Mouse (Mus musculus): ENCODE data around the gene Trmt61a. TPM values are rescaled to one million over a fixed set of nuclear protein-coding genes. Genes with fewer than 3 reads are reported as not detected.
"Not testable (repeated sequence)": the region's sequence is repeated elsewhere in the genome, so short reads cannot be mapped to it uniquely, and the experiment has no call there.

Trmt61a gene
- polyA plus RNA-seq, 1 experiment from 2014 or later = 18.7 TPM

DNA sequence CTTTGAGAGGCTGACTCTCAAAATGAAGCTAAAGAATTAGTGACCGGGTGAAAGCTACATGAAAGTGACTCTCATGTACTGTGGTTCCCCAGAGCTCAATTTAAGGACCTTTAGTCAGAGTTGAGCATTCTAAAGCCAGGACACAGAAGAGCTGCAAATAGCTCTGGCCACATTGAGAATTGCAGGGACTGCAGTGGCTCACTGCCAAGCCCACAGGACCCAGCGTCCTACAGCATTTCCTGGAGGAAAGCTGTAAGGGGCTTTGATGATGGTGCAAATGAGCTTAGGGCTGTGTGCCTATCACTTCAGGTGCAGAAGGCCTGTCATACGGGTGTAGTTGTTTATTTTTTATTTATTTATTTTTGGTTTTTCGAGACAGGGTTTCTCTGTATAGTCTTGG is 30.3 kb downstream of the Trmt61a start:
- Histone ChIP-seq H3K4me3 (no peak overlapping the region), H3K9me3 (replicated peaks) (no peaks in the 10 kb centered on the region), H3K4me1 (peaks cover 25% of the 10 kb centered on the region), H3K27me3 (ENCODE audit: low read depth, poor library complexity, severe bottlenecking) (no peaks in the 10 kb centered on the region), H3K36me3 (peaks cover 56% of the 10 kb centered on the region), H3K27ac (replicated peaks) (no peak overlapping the region)
- DNase-seq (ENCODE audit: low spot score) = no peak
- WGBS = 89% methylated on average over 4 of the region's 4 CpGs

- Histone ChIP-seq H3K36me3 (peaks cover 60% of the 10 kb centered on the region), H3K27ac (replicated peaks) (no peak overlapping the region), H3K4me3 (no peak overlapping the region), H3K4me1 (peaks cover 31% of the 10 kb centered on the region), H3K9me3 (replicated peaks) (no peaks in the 10 kb centered on the region), H3K27me3 (ENCODE audit: low read depth, poor library complexity, severe bottlenecking) (no peaks in the 10 kb centered on the region)
- DNase-seq (ENCODE audit: low spot score) = no peak
- WGBS = 93% methylated on average over 10 of the region's 10 CpGs
These were observed 32.2 kb downstream of the Trmt61a start for GRCm38 (mm10) chr12:111710091-111710490.

GRCm38 (mm10) chr12:111712476-111712875 is 34.6 kb downstream of the Trmt61a start:
- DNase-seq (ENCODE audit: low spot score) = no peak
- Histone ChIP-seq H3K4me3 (peak overlapping the region; percentile 99), H3K27me3 (ENCODE audit: low read depth, poor library complexity, severe bottlenecking) (no peaks in the 10 kb centered on the region), H3K36me3 (peaks cover 62% of the 10 kb centered on the region), H3K27ac (replicated peaks) (peak overlapping the region; percentile 96), H3K9me3 (replicated peaks) (no peaks in the 10 kb centered on the region), H3K4me1 (peaks cover 26% of the 10 kb centered on the region)
- WGBS = under 1% methylated on average over 33 of the region's 33 CpGs

DNA sequence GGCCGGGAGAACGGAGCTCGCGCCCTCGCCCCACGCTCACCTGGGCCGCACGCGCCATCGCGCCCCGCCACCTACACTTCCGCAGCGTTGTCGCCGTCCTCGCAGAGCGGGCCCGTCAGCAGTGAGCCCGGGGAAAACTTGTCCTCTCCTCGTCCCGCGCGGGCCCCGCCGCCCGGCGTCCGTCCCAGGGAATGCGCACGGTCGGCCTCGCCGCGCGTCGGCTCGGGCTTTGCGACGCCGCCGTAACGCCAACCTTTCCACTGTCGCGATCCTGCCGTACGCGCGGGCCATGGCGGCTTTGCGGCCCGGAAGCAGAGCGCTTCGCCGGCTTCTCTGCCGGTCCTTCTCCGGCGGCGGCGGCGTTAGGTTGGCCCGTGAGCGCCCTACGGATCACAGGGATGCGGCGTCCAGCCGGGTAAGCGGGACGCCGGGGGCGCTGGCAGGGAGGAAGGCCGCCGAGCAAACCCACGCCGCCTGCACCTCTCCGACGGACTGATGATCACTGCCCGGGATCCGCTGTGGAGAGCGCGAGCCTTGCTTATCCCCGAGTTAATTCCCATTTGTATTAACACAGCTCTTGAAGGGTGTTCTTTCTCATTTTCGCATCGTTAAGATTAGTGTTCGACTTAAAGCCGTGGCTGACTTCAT is 35.2 kb downstream of the Trmt61a start, which contains the start of the genes Bag5 and Apopt1:
Gene Bag5, minus strand, starts transcription at position 254 of the 648 bp plus-strand sequence.
Gene Apopt1, plus strand, starts transcription at position 258 of the 648 bp plus-strand sequence.
- no peaks in the 10 kb centered on the region for H3K27me3 ChIP-seq (ENCODE audit: low read depth, poor library complexity, severe bottlenecking)
- H3K9me3 ChIP-seq (replicated peaks) = no peaks in the 10 kb centered on the region
- H3K4me1 ChIP-seq = peaks cover 26% of the 10 kb centered on the region
- DNase-seq (ENCODE audit: low spot score) = peak; percentile 92
- peak within 1 kb of the TSS; percentile 96 for H3K27ac ChIP-seq (replicated peaks)
- under 1% methylated on average over 86 of the region's 86 CpGs for WGBS
- H3K4me3 ChIP-seq = peak within 1 kb of the TSS; percentile 99
- H3K36me3 ChIP-seq = peaks cover 55% of the 10 kb centered on the region

DNA sequence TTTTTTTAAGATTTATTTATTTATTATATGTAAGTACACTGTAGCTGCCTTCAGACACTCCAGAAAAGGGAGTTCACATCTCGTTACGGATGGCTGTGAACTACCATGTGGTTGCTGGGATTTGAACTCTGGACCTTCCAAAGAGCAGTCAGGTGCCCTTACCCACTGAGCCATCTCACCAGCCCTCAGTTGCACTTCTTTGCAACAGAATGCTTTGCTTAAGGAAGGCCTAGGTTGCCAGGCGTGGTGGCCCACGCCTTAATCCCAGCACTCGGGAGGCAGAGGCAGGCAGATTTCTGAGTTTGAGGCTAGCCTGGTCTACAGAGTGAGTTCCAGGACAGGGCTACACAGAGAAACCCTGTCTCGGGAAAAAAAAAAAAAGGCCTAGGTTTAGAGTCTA is 36.0 kb downstream of the Trmt61a start:
- not testable (repeated sequence) for DNase-seq (ENCODE audit: low spot score)
- 85% methylated on average over 6 of the region's 6 CpGs for WGBS
- H3K27ac ChIP-seq (replicated peaks) = peak overlapping the region; percentile 96; the same call in 1 of the 2 replicates

GRCm38 (mm10) chr12:111716505-111716904 is 38.6 kb downstream of the Trmt61a start:
- no peak overlapping the region for H3K27ac ChIP-seq (replicated peaks)
- H3K4me3 ChIP-seq = no peak overlapping the region
- DNase-seq (ENCODE audit: low spot score) = no peak
- peaks cover 22% of the 10 kb centered on the region for H3K36me3 ChIP-seq
- 98% methylated on average over 7 of the region's 7 CpGs for WGBS
- H3K27me3 ChIP-seq (ENCODE audit: low read depth, poor library complexity, severe bottlenecking) = no peaks in the 10 kb centered on the region
- no peaks in the 10 kb centered on the region for H3K9me3 ChIP-seq (replicated peaks)
- H3K4me1 ChIP-seq = peaks cover 31% of the 10 kb centered on the region

More for the DNA sequence above, 36.0 kb downstream of the Trmt61a start:
- H3K9me3 ChIP-seq (replicated peaks); H3K27me3 ChIP-seq (ENCODE audit: low read depth, poor library complexity, severe bottlenecking): not testable (repeated sequence)
- Histone ChIP-seq H3K4me1 (peaks cover 31% of the 10 kb centered on the region), H3K4me3 (peak overlapping the region; percentile 99), H3K36me3 (peaks cover 48% of the 10 kb centered on the region)

DNA sequence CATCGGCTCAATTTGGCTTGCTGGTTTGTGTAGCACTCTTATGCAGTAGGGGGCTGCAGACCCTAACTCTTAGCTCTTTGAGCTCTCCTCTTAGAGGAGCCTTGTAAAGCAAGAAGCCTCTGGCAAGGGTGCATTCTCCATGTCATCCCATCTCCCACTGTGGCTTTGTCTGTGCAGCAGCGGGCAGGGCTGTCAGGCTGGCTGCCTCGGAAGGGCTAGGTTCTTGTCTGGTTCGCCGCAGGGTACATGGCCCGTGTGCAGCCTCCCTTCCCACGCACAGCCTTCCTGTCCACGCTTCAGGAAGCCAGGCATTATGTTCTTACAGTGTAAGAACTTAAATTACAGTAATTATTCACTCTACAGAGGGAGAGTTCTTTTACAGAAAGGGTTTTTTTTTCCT is 40.8 kb downstream of the Trmt61a start:
- Histone ChIP-seq H3K36me3 (peaks cover 22% of the 10 kb centered on the region), H3K4me1 (peaks cover 20% of the 10 kb centered on the region), H3K4me3 (no peak overlapping the region), H3K27me3 (ENCODE audit: low read depth, poor library complexity, severe bottlenecking) (no peaks in the 10 kb centered on the region), H3K9me3 (replicated peaks) (no peaks in the 10 kb centered on the region), H3K27ac (replicated peaks) (peak overlapping the region; percentile 52; the same call in 1 of the 2 replicates)
- DNase-seq (ENCODE audit: low spot score) = no peak
- WGBS = 46% methylated on average over 8 of the region's 8 CpGs

DNA sequence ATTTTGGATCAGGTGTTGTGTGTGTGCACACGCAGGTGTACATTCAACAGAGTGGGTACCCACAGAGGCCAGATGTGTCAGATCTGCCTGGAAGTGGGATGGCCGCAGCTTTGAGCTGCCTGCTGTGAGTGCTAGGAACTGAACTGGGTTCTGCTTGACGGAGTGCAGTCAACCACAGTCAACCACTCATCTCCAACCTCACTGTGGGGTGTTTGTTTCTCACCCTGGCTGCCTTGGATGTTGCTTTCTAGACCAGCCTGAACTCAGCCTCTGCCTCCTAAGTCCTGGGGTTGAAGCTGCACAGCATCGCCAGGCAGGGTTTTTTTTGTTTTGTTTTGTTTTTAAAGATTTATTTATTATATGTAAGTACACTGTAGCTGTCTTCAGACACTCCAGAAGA is 42.3 kb downstream of the Trmt61a start:
- Histone ChIP-seq H3K36me3 (peaks cover 31% of the 10 kb centered on the region), H3K9me3 (replicated peaks) (no peaks in the 10 kb centered on the region), H3K4me1 (peaks cover 19% of the 10 kb centered on the region), H3K4me3 (no peak overlapping the region), H3K27me3 (ENCODE audit: low read depth, poor library complexity, severe bottlenecking) (no peaks in the 10 kb centered on the region), H3K27ac (replicated peaks) (no peak overlapping the region)
- DNase-seq (ENCODE audit: low spot score) = no peak
- 83% methylated on average over 4 of the region's 4 CpGs for WGBS

GRCm38 (mm10) chr12:111722654-111723053 is 44.7 kb downstream of the Trmt61a start:
- Histone ChIP-seq H3K9me3 (replicated peaks) (no peaks in the 10 kb centered on the region), H3K4me1 (peaks cover 33% of the 10 kb centered on the region), H3K36me3 (peaks cover 40% of the 10 kb centered on the region), H3K27me3 (ENCODE audit: low read depth, poor library complexity, severe bottlenecking) (no peaks in the 10 kb centered on the region), H3K4me3 (no peak overlapping the region), H3K27ac (replicated peaks) (no peak overlapping the region)
- 78% methylated on average over 9 of the region's 9 CpGs for WGBS
- DNase-seq (ENCODE audit: low spot score) = no peak

- Histone ChIP-seq H3K27me3 (ENCODE audit: low read depth, poor library complexity, severe bottlenecking) (no peaks in the 10 kb centered on the region), H3K4me3 (no peak overlapping the region), H3K9me3 (replicated peaks) (no peaks in the 10 kb centered on the region), H3K4me1 (peaks cover 26% of the 10 kb centered on the region), H3K36me3 (peaks cover 55% of the 10 kb centered on the region), H3K27ac (replicated peaks) (peak overlapping the region; percentile 76)
- peak; percentile 49 for DNase-seq (ENCODE audit: low spot score)
- 38% methylated on average over 6 of the region's 6 CpGs for WGBS
These were observed 46.9 kb downstream of the Trmt61a start for GRCm38 (mm10) chr12:111724638-111725337.

DNA sequence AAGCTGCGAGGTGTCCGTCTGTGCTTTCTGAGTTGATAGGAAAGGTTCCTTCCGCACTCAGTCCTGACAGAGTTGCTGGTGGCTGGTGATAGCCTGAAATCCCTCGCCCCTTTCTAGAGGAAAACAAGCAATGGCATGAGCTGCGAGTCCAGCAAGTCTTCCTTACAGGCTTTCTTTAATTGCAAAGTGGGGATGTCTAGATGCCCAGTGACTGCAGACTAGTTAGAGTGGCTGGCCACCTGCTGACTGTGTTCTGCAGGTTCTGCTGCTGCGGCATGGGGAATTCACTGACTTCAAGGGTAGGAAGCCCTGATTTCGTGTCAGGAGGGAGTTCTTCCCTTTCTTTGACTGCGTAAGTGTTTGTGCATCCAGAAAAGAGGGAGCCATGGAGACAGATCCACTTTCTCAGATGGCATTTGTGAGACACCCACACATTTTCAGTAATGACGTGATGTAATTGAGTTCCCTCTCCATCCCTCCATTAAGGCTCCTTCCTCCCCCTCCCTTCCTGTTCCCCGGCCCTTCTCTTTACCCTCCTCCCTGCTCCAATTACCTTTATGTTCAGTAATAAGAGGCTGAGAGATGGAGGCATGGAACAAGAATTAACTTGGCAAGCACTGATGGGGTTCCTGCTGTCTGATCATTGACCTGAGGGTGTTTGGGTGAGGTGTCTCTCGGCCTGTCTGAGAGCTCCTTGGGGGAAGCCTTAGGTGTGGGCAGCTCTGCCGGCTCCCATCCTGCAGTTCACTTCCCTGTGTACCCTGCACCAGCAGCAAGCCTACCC is 47.6 kb downstream of the Trmt61a start:
- no peak for DNase-seq (ENCODE audit: low spot score)
- H3K27ac ChIP-seq (replicated peaks) = peak overlapping the region; percentile 76
- H3K4me3 ChIP-seq = no peak overlapping the region
- WGBS = 69% methylated on average over 12 of the region's 12 CpGs
- H3K27me3 ChIP-seq (ENCODE audit: low read depth, poor library complexity, severe bottlenecking) = no peaks in the 10 kb centered on the region
- H3K4me1 ChIP-seq = peaks cover 26% of the 10 kb centered on the region
- H3K9me3 ChIP-seq (replicated peaks) = no peaks in the 10 kb centered on the region
- peaks cover 58% of the 10 kb centered on the region for H3K36me3 ChIP-seq

- no peaks in the 10 kb centered on the region for H3K9me3 ChIP-seq (replicated peaks)
- H3K27me3 ChIP-seq (ENCODE audit: low read depth, poor library complexity, severe bottlenecking) = no peaks in the 10 kb centered on the region
- H3K4me1 ChIP-seq = peaks cover 26% of the 10 kb centered on the region
- H3K4me3 ChIP-seq = no peak overlapping the region
- H3K36me3 ChIP-seq = peaks cover 58% of the 10 kb centered on the region
- H3K27ac ChIP-seq (replicated peaks) = peak overlapping the region; percentile 76
- 77% methylated on average over 4 of the region's 4 CpGs for WGBS
- no peak for DNase-seq (ENCODE audit: low spot score)
These were observed 48.2 kb downstream of the Trmt61a start for GRCm38 (mm10) chr12:111726122-111726463.
